Mouse (Mus musculus) midbrain, embryonic 15.5 days (tissue): ENCODE results near the gene Trp53i11. TPM values are rescaled to one million over a fixed set of nuclear protein-coding genes. Genes with fewer than 3 reads are reported as not detected.

Experiments
- ATAC-seq: fragments of 200-750 bp; cut with Nextera tagmentation; replicated peaks from 2 replicates; pipeline ENCODE4 v1.8.0; 2017; ENCODE audit warnings: moderate TSS enrichment
- H3K27ac ChIP-seq: fragments of 300-500 bp; sonication (generic); 2 replicates; pipeline ENCODE4 v1.5.1; 2015; ENCODE audit warnings: mild to moderate bottlenecking, inconsistent platforms
- H3K27me3 ChIP-seq: fragments of 300-500 bp; sonication (generic); replicated peaks from 2 replicates; pipeline ENCODE4 v1.6.1; 2015; ENCODE audit warnings: inconsistent platforms
- H3K36me3 ChIP-seq: fragments of 300-500 bp; sonication (generic); replicated peaks from 2 replicates; pipeline ENCODE4 v1.6.1; 2015; ENCODE audit warnings: inconsistent platforms
- H3K4me1 ChIP-seq: fragments of 300-500 bp; sonication (generic); 2 replicates; pipeline ENCODE4 v1.6.1; 2015; ENCODE audit warnings: inconsistent platforms
- H3K4me2 ChIP-seq: fragments of 300-500 bp; sonication (generic); 2 replicates; pipeline ENCODE4 v1.6.1; 2015; ENCODE audit warnings: inconsistent platforms, mild to moderate bottlenecking, moderate library complexity
- H3K4me3 ChIP-seq: fragments of 300-500 bp; sonication (generic); 2 replicates; pipeline ENCODE4 v1.5.1; 2015; ENCODE audit warnings: mild to moderate bottlenecking, inconsistent platforms
- H3K9ac ChIP-seq: fragments of 300-500 bp; sonication (generic); 2 replicates; pipeline ENCODE4 v1.6.1; 2015; ENCODE audit warnings: mild to moderate bottlenecking, inconsistent platforms
- H3K9me3 ChIP-seq: fragments of 300-500 bp; sonication (generic); 2 replicates; pipeline ENCODE4 v1.6.1; 2016; ENCODE audit warnings: inconsistent platforms
- WGBS: fragments of 180-500 bp; shearing (Covaris S2); methylation state at CpG from one replicate; pipeline ENCODE4 v1.1.7; 2015; ENCODE audit warnings: mixed read lengths; 5-methylcytosine and 5-hydroxymethylcytosine counted together
- polyA plus RNA-seq: library from polyadenylated mRNA; unstranded; fragments of >200 nt; fragmentation: Nextera tagmentation; extraction: Ambion mirVana; gene quantifications from 2 replicates; pipeline ENCODE4 v1.2.1, GENCODE M21; 2015

Gene Trp53i11
- polyA plus RNA-seq, 1 experiment from 2014 or later: 128 TPM

DNA sequence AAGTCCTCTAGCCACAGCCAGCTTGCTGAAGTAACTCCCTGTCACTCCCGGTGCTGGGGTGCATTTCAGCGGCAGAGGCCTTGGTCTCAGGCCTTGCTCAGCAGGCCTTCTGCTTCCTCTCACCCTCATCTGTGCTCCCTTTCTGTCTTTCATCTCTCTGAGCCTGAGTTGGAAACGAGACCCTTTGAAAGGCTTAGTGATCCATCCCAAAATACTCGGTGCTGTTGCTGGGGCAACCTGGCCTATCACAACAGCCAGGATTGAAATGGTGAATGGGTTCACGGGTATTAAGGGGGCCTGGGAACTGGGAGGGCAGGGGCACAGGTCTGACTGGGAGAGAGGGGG lies 41.1 kb downstream of the Trp53i11 start:
- Histone ChIP-seq H3K9me3 (no peaks in the 10 kb centered on the region), H3K27ac (peak overlapping the region; percentile 75), H3K4me2 (no peak overlapping the region; the same call in 1 of the 2 replicates), H3K9ac (no peak overlapping the region), H3K4me1 (peaks cover 41% of the 10 kb centered on the region), H3K4me3 (no peak overlapping the region), H3K27me3 (no peaks in the 10 kb centered on the region), H3K36me3 (no peaks in the 10 kb centered on the region)
- ATAC-seq: peak; percentile 44
- WGBS: 3% methylated on average over 5 of the region's 5 CpGs

DNA sequence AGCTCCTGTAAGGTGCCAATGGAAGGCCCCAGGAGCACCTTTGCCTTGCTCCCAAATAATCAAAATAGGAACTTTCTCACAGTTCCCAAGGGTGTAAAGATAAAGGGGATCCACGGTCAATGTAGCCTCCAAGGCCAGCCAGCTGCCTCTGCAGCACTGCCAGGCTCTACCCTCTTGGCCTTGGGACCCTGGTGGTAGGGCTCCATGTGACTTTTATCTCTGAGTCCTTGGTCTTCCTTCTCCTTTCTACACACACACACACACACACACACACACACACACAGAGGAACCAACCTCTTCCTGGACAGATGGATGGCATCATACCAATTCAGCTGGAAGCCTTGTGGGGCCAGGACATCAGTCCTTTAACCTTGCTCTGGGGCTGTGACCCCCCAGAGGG lies 44.8 kb downstream of the Trp53i11 start:
- no peaks in the 10 kb centered on the region for H3K36me3 ChIP-seq
- ATAC-seq: no peak
- no peak overlapping the region for H3K4me2 ChIP-seq
- no peak overlapping the region for H3K9ac ChIP-seq
- no peaks in the 10 kb centered on the region for H3K27me3 ChIP-seq
- H3K4me1 ChIP-seq: peaks cover 32% of the 10 kb centered on the region
- WGBS: 80% methylated on average over 1 of the region's 1 CpGs
- H3K9me3 ChIP-seq: no peaks in the 10 kb centered on the region
- H3K27ac ChIP-seq: no peak overlapping the region
- H3K4me3 ChIP-seq: no peak overlapping the region

DNA sequence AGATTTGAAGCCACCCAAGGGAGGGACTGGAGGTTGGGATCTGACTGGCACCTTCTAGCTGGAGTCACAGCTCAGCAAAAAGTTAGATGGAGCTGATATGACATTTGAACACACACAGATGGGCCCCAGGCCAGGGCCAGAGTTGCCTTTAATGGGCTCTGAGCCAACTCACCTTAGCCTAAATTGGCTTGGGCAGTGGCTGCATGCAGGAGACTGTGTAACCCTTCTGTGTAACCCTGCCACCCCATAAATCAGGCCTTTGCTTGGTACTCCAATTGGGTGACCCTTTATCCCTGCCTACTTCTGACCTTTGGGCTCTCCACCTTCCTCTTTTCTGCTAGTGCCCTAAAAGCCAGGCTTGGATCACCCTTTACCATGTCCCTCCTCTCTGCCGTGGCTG lies 49.7 kb downstream of the Trp53i11 start:
- Histone ChIP-seq H3K36me3 (no peaks in the 10 kb centered on the region), H3K9ac (no peak overlapping the region), H3K4me2 (no peak overlapping the region), H3K27me3 (no peaks in the 10 kb centered on the region), H3K27ac (no peak overlapping the region), H3K9me3 (no peaks in the 10 kb centered on the region), H3K4me1 (peaks cover 6% of the 10 kb centered on the region; the same call in 1 of the 2 replicates), H3K4me3 (no peak overlapping the region)
- no peak for ATAC-seq
- 65% methylated on average over 1 of the region's 1 CpGs for WGBS

DNA sequence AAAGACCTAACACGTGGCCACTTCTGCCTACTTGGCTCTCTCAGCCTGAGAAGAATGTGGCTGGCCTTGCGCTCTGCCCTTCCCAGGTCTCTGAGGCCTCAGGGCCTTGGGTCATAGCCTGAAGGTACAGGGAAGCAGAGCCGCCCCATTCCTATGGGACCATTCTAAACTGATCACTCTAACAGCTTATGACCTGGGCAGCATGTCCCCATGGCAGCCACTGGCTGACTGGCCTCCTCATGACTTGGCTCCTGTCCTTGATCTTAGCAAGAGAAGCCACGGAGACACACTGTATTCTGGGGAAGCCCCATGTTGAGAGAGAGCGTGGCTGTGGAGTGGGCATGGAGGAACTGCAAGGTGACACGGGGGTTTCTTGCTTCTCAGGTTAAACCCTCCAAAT lies 51.5 kb downstream of the Trp53i11 start:
- H3K9me3 ChIP-seq: no peaks in the 10 kb centered on the region
- no peak overlapping the region for H3K27ac ChIP-seq
- no peak overlapping the region for H3K4me3 ChIP-seq
- H3K9ac ChIP-seq: no peak overlapping the region
- WGBS: 84% methylated on average over 6 of the region's 6 CpGs
- no peak overlapping the region for H3K4me2 ChIP-seq
- no peak for ATAC-seq
- no peaks in the 10 kb centered on the region for H3K4me1 ChIP-seq
- no peaks in the 10 kb centered on the region for H3K36me3 ChIP-seq
- no peaks in the 10 kb centered on the region for H3K27me3 ChIP-seq

DNA sequence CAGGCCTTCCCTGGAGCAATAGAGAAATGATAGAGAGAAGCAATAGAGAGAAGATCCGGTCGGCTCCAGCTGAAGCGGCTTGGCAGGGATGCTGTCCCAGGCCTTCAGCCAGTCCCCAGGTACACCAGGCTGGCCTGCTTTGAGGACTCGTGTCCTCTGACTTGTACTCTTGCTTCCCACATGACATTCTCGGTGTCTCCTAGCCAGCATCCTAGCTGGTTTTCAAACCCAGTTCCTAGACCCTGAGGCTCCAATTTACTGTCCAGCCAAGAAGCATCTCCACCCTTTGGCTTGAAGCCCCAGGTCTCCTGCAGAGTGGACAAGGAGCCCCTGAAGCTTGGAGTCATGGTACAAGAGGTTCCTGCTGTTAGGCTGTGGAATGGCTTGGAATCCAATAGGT lies 54.8 kb downstream of the Trp53i11 start:
- Histone ChIP-seq H3K4me2 (no peak overlapping the region), H3K36me3 (no peaks in the 10 kb centered on the region), H3K4me3 (no peak overlapping the region), H3K27ac (no peak overlapping the region), H3K9ac (no peak overlapping the region), H3K9me3 (no peaks in the 10 kb centered on the region), H3K4me1 (no peaks in the 10 kb centered on the region; the same call in 1 of the 2 replicates), H3K27me3 (no peaks in the 10 kb centered on the region)
- WGBS: 79% methylated on average over 5 of the region's 5 CpGs
- no peak for ATAC-seq

DNA sequence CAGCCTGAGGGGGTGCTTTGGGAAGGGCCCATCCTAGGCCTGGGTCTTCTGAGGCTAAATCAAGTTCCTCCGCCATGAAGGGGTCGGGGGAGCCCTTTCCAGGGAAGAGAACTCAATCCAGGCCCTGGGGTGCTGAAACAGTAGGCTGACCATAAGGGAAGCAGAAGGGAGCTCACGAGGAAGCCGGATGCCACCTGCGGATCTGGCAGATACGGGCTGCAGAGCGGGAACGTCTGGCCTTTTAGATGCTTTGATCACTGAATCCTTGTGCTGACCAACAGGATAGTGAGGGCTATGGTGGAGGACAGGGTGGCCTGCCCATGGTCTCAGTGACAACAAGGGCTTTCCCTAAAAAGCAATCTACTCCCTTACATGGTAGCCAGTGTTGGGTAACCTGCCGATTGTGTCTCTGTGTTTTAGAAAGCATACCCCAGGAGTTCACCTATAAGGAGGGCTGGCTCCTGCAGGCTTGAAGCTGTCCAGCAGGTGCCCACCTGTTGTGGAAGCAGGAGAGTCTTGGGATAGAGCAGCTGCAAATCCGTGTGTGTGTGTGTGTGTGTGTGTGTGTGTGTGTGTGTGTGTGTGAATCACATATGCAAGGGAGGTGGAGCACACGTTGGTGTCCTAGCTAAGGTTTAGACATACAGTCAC lies 56.2 kb downstream of the Trp53i11 start:
- no peak overlapping the region for H3K27ac ChIP-seq
- no peak overlapping the region for H3K4me2 ChIP-seq
- WGBS: 72% methylated on average over 11 of the region's 11 CpGs
- no peaks in the 10 kb centered on the region for H3K27me3 ChIP-seq
- no peak overlapping the region for H3K9ac ChIP-seq
- H3K9me3 ChIP-seq: no peaks in the 10 kb centered on the region
- H3K4me1 ChIP-seq: peaks cover 7% of the 10 kb centered on the region
- ATAC-seq: no peak
- no peak overlapping the region for H3K4me3 ChIP-seq
- H3K36me3 ChIP-seq: no peaks in the 10 kb centered on the region

DNA sequence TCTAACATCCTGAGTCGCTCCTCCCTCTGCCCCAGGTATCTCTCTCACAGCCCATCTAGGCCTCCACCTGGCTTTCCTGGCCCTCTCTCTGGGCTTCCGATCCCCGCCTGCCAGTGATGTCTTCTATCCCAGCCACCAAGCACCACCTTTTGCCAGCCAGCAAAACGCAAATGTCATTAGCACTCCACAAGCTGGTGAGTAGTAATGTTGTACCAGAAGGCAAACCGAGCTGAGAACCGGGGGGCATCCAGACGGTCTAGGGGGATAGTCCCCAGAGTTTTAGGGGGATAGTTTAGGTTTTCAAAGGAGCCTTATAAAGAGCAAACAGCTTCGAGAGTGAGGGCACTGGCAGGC lies 56.7 kb downstream of the Trp53i11 start:
- Histone ChIP-seq H3K9me3 (no peaks in the 10 kb centered on the region), H3K9ac (no peak overlapping the region), H3K36me3 (no peaks in the 10 kb centered on the region), H3K4me3 (no peak overlapping the region), H3K27ac (no peak overlapping the region), H3K4me2 (no peak overlapping the region), H3K4me1 (peaks cover 12% of the 10 kb centered on the region), H3K27me3 (no peaks in the 10 kb centered on the region)
- WGBS: 87% methylated on average over 8 of the region's 8 CpGs
- no peak for ATAC-seq

DNA sequence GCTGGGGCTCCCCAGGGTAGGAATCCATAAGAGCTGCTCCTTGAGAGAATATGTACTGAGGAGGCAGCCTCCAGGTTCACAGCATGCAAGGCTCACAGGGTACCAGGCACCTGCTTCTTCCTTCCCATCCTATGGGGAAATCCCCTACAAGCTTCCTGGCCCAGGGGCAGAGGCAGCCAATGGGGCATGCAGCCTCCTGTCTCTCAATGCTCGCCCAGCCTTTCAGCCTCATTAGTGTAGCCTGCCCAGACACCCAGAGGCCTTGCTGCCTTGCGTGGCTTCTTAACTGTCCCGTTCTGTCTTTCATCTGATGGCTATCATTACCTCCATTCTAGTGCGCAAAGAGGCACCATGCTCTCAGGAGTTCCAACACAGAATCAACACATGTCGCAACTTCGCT lies 61.7 kb downstream of the Trp53i11 start:
- 56% methylated on average over 6 of the region's 6 CpGs for WGBS
- Histone ChIP-seq H3K27me3 (no peaks in the 10 kb centered on the region), H3K4me2 (no peak overlapping the region), H3K4me1 (peaks cover 44% of the 10 kb centered on the region), H3K4me3 (no peak overlapping the region), H3K36me3 (no peaks in the 10 kb centered on the region), H3K27ac (0 out of 2 replicates have a peak overlapping the region, but pooled peaks have one; percentile 20), H3K9me3 (no peaks in the 10 kb centered on the region), H3K9ac (no peak overlapping the region)
- no peak for ATAC-seq

DNA sequence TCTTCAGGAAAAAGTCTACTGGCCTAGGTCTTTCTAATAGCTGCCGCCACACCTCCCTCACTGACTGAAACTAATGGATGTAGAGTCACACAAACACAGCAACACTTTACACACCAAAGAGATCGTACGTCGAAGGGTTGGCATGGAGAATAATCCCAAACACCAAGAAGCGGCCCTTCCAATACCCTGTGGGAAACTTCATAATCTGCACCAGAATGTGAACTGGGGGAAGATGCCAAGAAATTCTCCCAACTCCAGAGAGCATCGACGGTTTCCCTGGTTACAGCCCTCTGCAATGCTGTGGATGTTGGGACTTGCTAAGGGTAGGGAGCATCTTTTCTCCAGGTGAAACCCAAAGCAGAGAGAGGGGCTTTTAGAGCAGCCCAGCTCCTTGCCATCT lies 63.3 kb downstream of the Trp53i11 start:
- Histone ChIP-seq H3K9ac (no peak overlapping the region), H3K4me3 (no peak overlapping the region), H3K4me2 (no peak overlapping the region), H3K9me3 (no peaks in the 10 kb centered on the region), H3K4me1 (peaks cover 44% of the 10 kb centered on the region), H3K27ac (peak overlapping the region; percentile 22; the same call in 1 of the 2 replicates), H3K36me3 (no peaks in the 10 kb centered on the region), H3K27me3 (no peaks in the 10 kb centered on the region)
- no peak for ATAC-seq
- 44% methylated on average over 7 of the region's 7 CpGs for WGBS

Other genes starting within 250 kb of the Trp53i11 start
- 3.5 and 3.7 TPM in 2 replicates for gene Prdm11, start 141.4 kb upstream of the Trp53i11 start, polyA plus RNA-seq
- gene Tspan18, start 147.0 kb downstream of the Trp53i11 start, polyA plus RNA-seq: 20.1 and 22.6 TPM in 2 replicates